Mouse (Mus musculus) forebrain, embryonic 11.5 days (tissue): Measurements from ENCODE around the gene Aldh18a1. TPM values are rescaled to one million over a fixed set of nuclear protein-coding genes. Genes with fewer than 3 reads are reported as not detected.

Experiments used
- polyA plus RNA-seq: library from polyadenylated mRNA; unstranded; fragments of >200 nt; fragmentation: Nextera tagmentation; extraction: Ambion mirVana; gene quantifications from 2 replicates; pipeline ENCODE4 v1.2.1, GENCODE M21; 2014

The Aldh18a1 gene
- polyA plus RNA-seq, 1 experiment from 2014 or later = 109 TPM

Other genes starting within 250 kb of the Aldh18a1 start
- gene Sorbs1, start 74.7 kb downstream of the Aldh18a1 start, polyA plus RNA-seq = 62.3 and 66.0 TPM in 2 replicates
- gene Tctn3, start 23.8 kb upstream of the Aldh18a1 start, polyA plus RNA-seq = 15.1 and 16.6 TPM in 2 replicates
- 7.8 and 9.3 TPM in 2 replicates for gene Entpd1, start 23.9 kb upstream of the Aldh18a1 start, polyA plus RNA-seq
- gene Cc2d2b, start 160.3 kb upstream of the Aldh18a1 start, polyA plus RNA-seq = 0.11 and 0.12 TPM in 2 replicates
- 36.4 and 43.3 TPM in 2 replicates for gene Ccnj, start 242.8 kb upstream of the Aldh18a1 start, polyA plus RNA-seq